Mouse (Mus musculus) small intestine, adult 2 months (tissue): ENCODE data around the gene Nat8f5. TPM values are rescaled to one million over a fixed set of nuclear protein-coding genes. Genes with fewer than 3 reads are reported as not detected.
"Not testable (repeated sequence)": the region's sequence is repeated elsewhere in the genome, so short reads cannot be mapped to it uniquely, and the experiment has no call there.

ENCODE experiments used
- H3K27ac ChIP-seq: fragments of 200-500 bp; 2 replicates; pipeline ENCODE4 v1.5.1; 2012; ENCODE audit warnings: low read depth, low read length, control low read depth, inconsistent platforms; ENCODE audit not compliant: insufficient read depth
- H3K27me3 ChIP-seq: fragments of 200-500 bp; 2 replicates; pipeline ENCODE4 v1.6.1; 2012; ENCODE audit warnings: mild to moderate bottlenecking, moderate library complexity, low read length, inconsistent platforms; ENCODE audit not compliant: control insufficient read depth, insufficient read depth
- H3K36me3 ChIP-seq: fragments of 200-500 bp; 2 replicates; pipeline ENCODE4 v1.6.1; 2012; ENCODE audit warnings: mild to moderate bottlenecking, low read length, control low read depth, inconsistent platforms; ENCODE audit not compliant: control insufficient read depth, insufficient read depth
- H3K4me1 ChIP-seq: fragments of 200-500 bp; 2 replicates; pipeline ENCODE4 v1.6.1; 2012; ENCODE audit warnings: low read length, inconsistent platforms, mixed read lengths; ENCODE audit not compliant: control insufficient read depth, insufficient read depth, insufficient read length
- H3K4me3 ChIP-seq: fragments of 200-500 bp; 2 replicates; pipeline ENCODE4 v1.5.1; 2012; ENCODE audit warnings: low read depth, mild to moderate bottlenecking, control low read depth, inconsistent platforms, low read length, moderate library complexity
- CTCF ChIP-seq: fragments of 200-500 bp; IDR thresholded peaks from 2 replicates; pipeline ENCODE4 v1.5.1; 2012; ENCODE audit warnings: low read depth, mild to moderate bottlenecking, control low read depth, inconsistent platforms, low read length, moderate library complexity, mixed read lengths; ENCODE audit not compliant: insufficient replicate concordance, insufficient read length; ENCODE audit errors: extremely low read depth
- POLR2A ChIP-seq: fragments of 200-500 bp; IDR thresholded peaks from 2 replicates; pipeline ENCODE4 v1.6.1; 2012; ENCODE audit warnings: low read depth, mild to moderate bottlenecking, control low read depth, inconsistent platforms, low read length, moderate library complexity
- WGBS: fragments of 180-500 bp; shearing (Covaris S2); methylation state at CpG from one replicate; pipeline ENCODE4 v1.1.7; 2018; 5-methylcytosine and 5-hydroxymethylcytosine counted together
- polyA plus RNA-seq: library from polyadenylated mRNA; depleted of rRNA; stranded (reverse); fragments of >200 nt; gene quantifications from 2 replicates; pipeline ENCODE4 v1.2.3, GENCODE M21; 2012

Gene Nat8f5
- polyA plus RNA-seq, 1 experiment = 14.4 TPM

- H3K4me3 ChIP-seq = no peak overlapping the region
- H3K27ac ChIP-seq = no peak overlapping the region
- WGBS = 27% methylated on average over 1 of the region's 1 CpGs
- H3K36me3 ChIP-seq = no peaks in the 10 kb centered on the region
- no peaks in the 10 kb centered on the region for H3K27me3 ChIP-seq
- TF ChIP-seq CTCF (no peak), POLR2A (no peak)
- H3K4me1 ChIP-seq = peaks cover 13% of the 10 kb centered on the region; the same call in 1 of the 2 replicates
Observed at GRCm38 (mm10) chr6:85846921-85847320, 26.1 kb upstream of the Nat8f5 start.

GRCm38 (mm10) chr6:85843677-85844458, 23.1 kb upstream of the Nat8f5 start:
- not testable (repeated sequence) for H3K27me3 ChIP-seq, H3K4me1 ChIP-seq, H3K4me3 ChIP-seq, H3K27ac ChIP-seq, H3K36me3 ChIP-seq
- 85% methylated on average over 25 of the region's 25 CpGs for WGBS

GRCm38 (mm10) chr6:85839982-85840381, 19.2 kb upstream of the Nat8f5 start:
- H3K4me1 ChIP-seq = peaks cover 2% of the 10 kb centered on the region; the same call in 1 of the 2 replicates
- 61% methylated on average over 4 of the region's 4 CpGs for WGBS
- no peaks in the 10 kb centered on the region for H3K27me3 ChIP-seq
- H3K36me3 ChIP-seq = no peaks in the 10 kb centered on the region
- H3K4me3 ChIP-seq = no peak overlapping the region
- H3K27ac ChIP-seq = no peak overlapping the region
- no peak for TF ChIP-seq CTCF
- no peak for TF ChIP-seq POLR2A

- Histone ChIP-seq H3K36me3 (no peaks in the 10 kb centered on the region), H3K4me1 (peaks cover 6% of the 10 kb centered on the region; the same call in 1 of the 2 replicates), H3K27me3 (no peaks in the 10 kb centered on the region), H3K27ac (no peak overlapping the region), H3K4me3 (no peak overlapping the region)
- 89% methylated on average over 8 of the region's 8 CpGs for WGBS
- no peak for TF ChIP-seq CTCF
- TF ChIP-seq POLR2A = no peak
Observed at GRCm38 (mm10) chr6:85838674-85839073, 17.9 kb upstream of the Nat8f5 start.

- peak; percentile 24; the same call in 1 of the 2 replicates for TF ChIP-seq CTCF
- 5% methylated on average over 12 of the region's 12 CpGs for WGBS
- H3K4me1 ChIP-seq = peaks cover 18% of the 10 kb centered on the region
Observed at GRCm38 (mm10) chr6:85837307-85837706, 16.5 kb upstream of the Nat8f5 start.

GRCm38 (mm10) chr6:85836827-85837226, 16.1 kb upstream of the Nat8f5 start:
- H3K4me3 ChIP-seq, H3K27me3 ChIP-seq, H3K36me3 ChIP-seq: not testable (repeated sequence)
- 13% methylated on average over 9 of the region's 9 CpGs for WGBS
- H3K27ac ChIP-seq = peak overlapping the region; percentile 53; the same call in 1 of the 2 replicates
- peaks cover 19% of the 10 kb centered on the region for H3K4me1 ChIP-seq

More at GRCm38 (mm10) chr6:85837307-85837706, 16.5 kb upstream of the Nat8f5 start:
- Histone ChIP-seq H3K27ac (peak overlapping the region; percentile 53), H3K4me3 (peak overlapping the region; percentile 31; the same call in 1 of the 2 replicates)
- H3K36me3 ChIP-seq, H3K27me3 ChIP-seq: not testable (repeated sequence)

- H3K36me3 ChIP-seq, H3K27me3 ChIP-seq, H3K4me3 ChIP-seq: not testable (repeated sequence)
- Histone ChIP-seq H3K27ac (peak overlapping the region; percentile 93; the same call in 1 of the 2 replicates), H3K4me1 (peaks cover 19% of the 10 kb centered on the region)
- 34% methylated on average over 5 of the region's 5 CpGs for WGBS
Observed at GRCm38 (mm10) chr6:85836098-85836497, 15.3 kb upstream of the Nat8f5 start.

- whole genome bisulfite sequencing = 44% methylated on average over 1 of the region's 2 CpGs
- not testable (repeated sequence) for H3K27me3 ChIP-seq, H3K4me3 ChIP-seq, H3K36me3 ChIP-seq
- Histone ChIP-seq H3K27ac (peak overlapping the region; percentile 93), H3K4me1 (peaks cover 22% of the 10 kb centered on the region)
Observed at GRCm38 (mm10) chr6:85835104-85835503, 14.3 kb upstream of the Nat8f5 start.

GRCm38 (mm10) chr6:85834504-85835100, 13.8 kb upstream of the Nat8f5 start:
- Histone ChIP-seq H3K4me1 (peaks cover 26% of the 10 kb centered on the region), H3K27ac (peak overlapping the region; percentile 93)
- H3K27me3 ChIP-seq, H3K36me3 ChIP-seq, H3K4me3 ChIP-seq: not testable (repeated sequence)
